Comparison of ENCODE assay signal across 8 mouse cellular contexts in genomic region chr15:3270646-3271077, GRCm38 (mm10). TPM values are rescaled to one million over a fixed set of nuclear protein-coding genes. Genes with fewer than 3 reads are reported as not detected.
A peak's percentile ranks its signal among the peaks of the same experiment; 100 is the strongest.
DNase-seq lines count a peak whose midpoint lies in the region; ATAC-seq lines count a peak whose summit lies in the region.

No protein-coding gene starts in this region.

- H3K36me3 ChIP-seq in hindbrain, embryonic 14.5 days (replicated peaks; ENCODE audit: control insufficient read depth, insufficient read depth), result no peaks in the 10 kb centered on the region

- WGBS in hindbrain, embryonic 14.5 days, result 2% methylated on average over 12 of the region's 12 CpGs

- H3K4me1 ChIP-seq in hindbrain, embryonic 14.5 days (replicated peaks; ENCODE audit: control insufficient read depth, insufficient read depth, low read length), result 0 out of 2 replicates have a peak, but pooled peaks cover 10% of the 10 kb centered on the region

- peak overlapping the region; percentile 19 for H3K4me3 ChIP-seq in hindbrain, embryonic 14.5 days (replicated peaks; ENCODE audit: low read length)

- peak overlapping the region; percentile 45 for H3K27ac ChIP-seq in hindbrain, embryonic 14.5 days

- peak; percentile 70; the same call in 1 of the 2 replicates for ATAC-seq in hindbrain, embryonic 14.5 days (ENCODE audit: low FRiP score)

- H3K4me2 ChIP-seq in hindbrain, embryonic 14.5 days (replicated peaks), result peak overlapping the region; percentile 46

- DNase-seq in WW6 (ENCODE audit: low read depth, low spot score), result peak; percentile 39
- DNase-seq in cerebellum, postnatal 14 days, result peak; percentile 23 to 26
- DNase-seq in frontal cortex, postnatal 36 days (ENCODE audit: low spot score in 2 of 2), result peak; percentile 38 to 41
- DNase-seq in hindbrain, embryonic 14.5 days (ENCODE audit: low spot score), result peak; percentile 57
- peak; percentile 43 to 48 for DNase-seq in layer of hippocampus, postnatal 36 days
- peak; percentile 81 to 86 for DNase-seq in lung, postnatal 4 days
- DNase-seq in right cerebral cortex, adult 2 months (ENCODE audit: low spot score in 2 of 2), result peak; percentile 22 to 42
- DNase-seq in urinary bladder, postnatal 36 days (ENCODE audit: low spot score in 2 of 2), result peak; percentile 78 to 83

- no peaks in the 10 kb centered on the region for H3K9me3 ChIP-seq in hindbrain, embryonic 14.5 days (ENCODE audit: control insufficient read depth, low read length)

- H3K27me3 ChIP-seq in hindbrain, embryonic 14.5 days (ENCODE audit: control insufficient read depth, insufficient read depth, low read length), result no peaks in the 10 kb centered on the region

- peak overlapping the region; percentile 6; the same call in 1 of the 2 replicates for H3K9ac ChIP-seq in hindbrain, embryonic 14.5 days

RNA-seq across cellular contexts. Expression of gene Selenop, which starts 2.3 kb away (rescaled TPM):
- 184 and 189 TPM in 2 replicates for polyA plus RNA-seq in hindbrain, embryonic 14.5 days (2014; fragmentation: Nextera tagmentation; extraction: Ambion mirVana)
- total RNA-seq in layer of hippocampus, postnatal 36 days (2021), result 100 to 1,000 TPM; 304 to 338 TPM

RNA-seq across cellular contexts. Expression of gene Ccdc152, which starts 32.7 kb away (rescaled TPM):
- polyA plus RNA-seq in hindbrain, embryonic 14.5 days (2014; fragmentation: Nextera tagmentation; extraction: Ambion mirVana), result 0.17 and 0.58 TPM in 2 replicates
- total RNA-seq in layer of hippocampus, postnatal 36 days (2021), result not detected

Comparison
In these comparisons a context has a peak if more than half of its experiments do, and no peak if none do; other contexts are left out.
1. Peak in every context shown above with its lines: DNase-seq, ATAC-seq, H3K4me3 ChIP-seq and H3K27ac ChIP-seq.
2. DNase-seq: peak in every context shown above with its lines; median percentile 84 in lung, postnatal 4 days; 80 in urinary bladder, postnatal 36 days; 57 in hindbrain, embryonic 14.5 days; 46 in layer of hippocampus, postnatal 36 days; 40 in frontal cortex, postnatal 36 days; 39 in WW6; 32 in right cerebral cortex, adult 2 months; 24 in cerebellum, postnatal 14 days.